Mouse (Mus musculus) erythroblast, embryonic 14.5 days (primary cell): Measurements from ENCODE around the gene Pwwp2b.

Source experiments
- GATA1 ChIP-seq: IDR thresholded peaks from 2 replicates; pipeline ENCODE4 v1.6.1; 2012; ENCODE audit warnings: low read length, inconsistent platforms, mixed read lengths
- TAL1 ChIP-seq: IDR thresholded peaks from 3 replicates; pipeline ENCODE4 v1.6.1; 2012; ENCODE audit warnings: low read length, inconsistent platforms, mixed read lengths

DNA sequence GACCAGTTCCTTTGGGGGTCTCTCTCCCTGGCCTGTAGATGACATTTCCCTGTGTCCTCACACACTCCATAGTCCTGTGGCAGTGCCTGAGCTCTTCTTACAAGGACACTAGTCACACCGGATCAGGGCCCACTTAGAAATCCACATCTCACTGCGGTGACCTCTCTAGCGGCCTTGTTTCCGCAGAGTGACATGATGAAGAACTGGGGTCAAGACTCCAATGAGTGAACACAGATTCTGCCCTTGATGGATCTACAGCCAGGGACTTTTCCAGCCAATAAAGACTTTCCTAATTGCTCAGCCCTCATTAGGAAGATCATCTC, 39.5 kb upstream of the Pwwp2b start:
- TF ChIP-seq TAL1 (no peak), GATA1 (no peak)
